Mouse (Mus musculus) ES-Bruce4 (cell line): ENCODE measurements around the gene Smok3a.

Source experiments
- CTCF ChIP-seq: IDR thresholded peaks from one replicate; pipeline ENCODE4 v1.8.1; 2011; ENCODE audit warnings: low read depth, low read length
- EP300 ChIP-seq: IDR thresholded peaks from 2 replicates; pipeline ENCODE4 v1.6.1; 2011; ENCODE audit warnings: low read depth, low read length; ENCODE audit not compliant: insufficient read depth
- POLR2A ChIP-seq: IDR thresholded peaks from one replicate; pipeline ENCODE4 v1.8.1; 2011; ENCODE audit warnings: low read length; ENCODE audit not compliant: insufficient read depth

- no peak for TF ChIP-seq EP300
- TF ChIP-seq POLR2A = no peak
- no peak for TF ChIP-seq CTCF
Measured at GRCm38 (mm10) chr5:138009437-138009836, 11.6 kb upstream of the Smok3a start.
